Mouse (Mus musculus) midbrain, embryonic 11.5 days (tissue): ENCODE results near the gene Znrf3. TPM values are rescaled to one million over a fixed set of nuclear protein-coding genes. Genes with fewer than 3 reads are reported as not detected.

Experiments used
- ATAC-seq: fragments of 200-750 bp; cut with Nextera tagmentation; 2 replicates; pipeline ENCODE4 v1.8.0; 2017; ENCODE audit warnings: moderate TSS enrichment, moderate library complexity; ENCODE audit not compliant: low FRiP score
- DNase-seq: peaks from one replicate; pipeline ENCODE4 v3.0.0; 2015; ENCODE audit warnings: low spot score; ENCODE audit errors: missing footprints
- H3K27ac ChIP-seq: fragments of 300-500 bp; sonication (generic); 2 replicates; pipeline ENCODE4 v1.5.1; 2014; ENCODE audit warnings: low read depth, low read length
- H3K27me3 ChIP-seq: fragments of 300-500 bp; sonication (generic); 2 replicates; pipeline ENCODE4 v1.6.1; 2014; ENCODE audit warnings: mild to moderate bottlenecking, low read length, moderate library complexity, mixed read lengths; ENCODE audit not compliant: control insufficient read depth, insufficient read depth
- H3K36me3 ChIP-seq: fragments of 300-500 bp; sonication (generic); 2 replicates; pipeline ENCODE4 v1.6.1; 2014; ENCODE audit warnings: mild to moderate bottlenecking, low read length, moderate library complexity, mixed read lengths; ENCODE audit not compliant: control insufficient read depth, insufficient read depth
- H3K4me1 ChIP-seq: fragments of 300-500 bp; sonication (generic); 2 replicates; pipeline ENCODE4 v1.6.1; 2014; ENCODE audit warnings: low read length; ENCODE audit not compliant: control insufficient read depth, insufficient read depth
- H3K4me2 ChIP-seq: fragments of 300-500 bp; sonication (generic); 2 replicates; pipeline ENCODE4 v1.6.1; 2014; ENCODE audit warnings: mild to moderate bottlenecking, moderate library complexity
- H3K4me3 ChIP-seq: fragments of 300-500 bp; sonication (generic); 2 replicates; pipeline ENCODE4 v1.5.1; 2014; ENCODE audit warnings: low read depth, low read length
- H3K9ac ChIP-seq: fragments of 300-500 bp; sonication (generic); 2 replicates; pipeline ENCODE4 v1.6.1; 2014; ENCODE audit warnings: low read length
- H3K9me3 ChIP-seq: fragments of 300-500 bp; sonication (generic); 2 replicates; pipeline ENCODE4 v1.6.1; 2016; ENCODE audit warnings: low read length; ENCODE audit not compliant: control insufficient read depth
- WGBS: fragments of 180-500 bp; shearing (Covaris S2); extraction: QIAGEN DNeasy Blood & Tissue Kit; methylation state at CpG from one replicate; pipeline ENCODE4 v1.1.7; 2014; 5-methylcytosine and 5-hydroxymethylcytosine counted together
- polyA plus RNA-seq: library from polyadenylated mRNA; unstranded; fragments of >200 nt; fragmentation: Nextera tagmentation; extraction: Ambion mirVana; gene quantifications from 2 replicates; pipeline ENCODE4 v1.2.1, GENCODE M21; 2014

Gene Znrf3
- polyA plus RNA-seq, 1 experiment from 2014 or later = 10.4 TPM

- no peak overlapping the region for H3K4me3 ChIP-seq
- no peaks in the 10 kb centered on the region for H3K27me3 ChIP-seq
- no peaks in the 10 kb centered on the region for H3K9me3 ChIP-seq
- no peaks in the 10 kb centered on the region for H3K36me3 ChIP-seq
- WGBS = 94% methylated on average over 4 of the region's 4 CpGs
- no peak overlapping the region for H3K27ac ChIP-seq
- no peaks in the 10 kb centered on the region; the same call in 1 of the 2 replicates for H3K4me1 ChIP-seq
- ATAC-seq = no peak
- DNase-seq = no peak
- no peak overlapping the region for H3K4me2 ChIP-seq
- H3K9ac ChIP-seq = no peak overlapping the region
Measured at GRCm38 (mm10) chr11:5429396-5430190, 15.1 kb downstream of the Znrf3 start.

GRCm38 (mm10) chr11:5427251-5427650, 17.4 kb downstream of the Znrf3 start:
- ATAC-seq (no peak), DNase-seq (no peak)
- no peaks in the 10 kb centered on the region; the same call in 1 of the 2 replicates for H3K4me1 ChIP-seq
- H3K4me3 ChIP-seq = no peak overlapping the region
- H3K9me3 ChIP-seq = no peaks in the 10 kb centered on the region
- H3K9ac ChIP-seq = no peak overlapping the region
- no peak overlapping the region for H3K27ac ChIP-seq
- no peak overlapping the region for H3K4me2 ChIP-seq
- WGBS = 84% methylated on average over 3 of the region's 3 CpGs
- H3K36me3 ChIP-seq = no peaks in the 10 kb centered on the region
- no peaks in the 10 kb centered on the region for H3K27me3 ChIP-seq

- Histone ChIP-seq H3K27me3 (no peaks in the 10 kb centered on the region), H3K4me1 (no peaks in the 10 kb centered on the region), H3K4me2 (no peak overlapping the region), H3K9ac (no peak overlapping the region), H3K36me3 (no peaks in the 10 kb centered on the region), H3K27ac (no peak overlapping the region), H3K9me3 (no peaks in the 10 kb centered on the region), H3K4me3 (no peak overlapping the region)
- 94% methylated on average over 2 of the region's 2 CpGs for WGBS
- ATAC-seq = no peak
- DNase-seq = no peak
Measured at GRCm38 (mm10) chr11:5426317-5426716, 18.3 kb downstream of the Znrf3 start.

GRCm38 (mm10) chr11:5425106-5425505, 19.5 kb downstream of the Znrf3 start:
- 59% methylated on average over 2 of the region's 2 CpGs for whole genome bisulfite sequencing
- no peaks in the 10 kb centered on the region for H3K36me3 ChIP-seq
- no peak for ATAC-seq
- H3K4me1 ChIP-seq = no peaks in the 10 kb centered on the region
- no peak overlapping the region for H3K27ac ChIP-seq
- DNase-seq = no peak
- H3K27me3 ChIP-seq = no peaks in the 10 kb centered on the region
- H3K4me3 ChIP-seq = no peak overlapping the region
- H3K9ac ChIP-seq = no peak overlapping the region
- H3K9me3 ChIP-seq = no peaks in the 10 kb centered on the region
- no peak overlapping the region for H3K4me2 ChIP-seq

GRCm38 (mm10) chr11:5424185-5424584, 20.5 kb downstream of the Znrf3 start:
- H3K9me3 ChIP-seq = no peaks in the 10 kb centered on the region

GRCm38 (mm10) chr11:5423000-5423399, 21.6 kb downstream of the Znrf3 start:
- no peak overlapping the region for H3K27ac ChIP-seq
- DNase-seq (no peak), ATAC-seq (no peak)
- no peak overlapping the region for H3K4me2 ChIP-seq
- no peaks in the 10 kb centered on the region for H3K27me3 ChIP-seq
- no peak overlapping the region for H3K4me3 ChIP-seq
- H3K36me3 ChIP-seq = no peaks in the 10 kb centered on the region
- H3K9me3 ChIP-seq = no peaks in the 10 kb centered on the region
- no peaks in the 10 kb centered on the region for H3K4me1 ChIP-seq
- H3K9ac ChIP-seq = no peak overlapping the region

More at GRCm38 (mm10) chr11:5424185-5424584, 20.5 kb downstream of the Znrf3 start:
- no peak overlapping the region for H3K9ac ChIP-seq
- no peak for DNase-seq
- no peak for ATAC-seq
- 82% methylated on average over 4 of the region's 4 CpGs for WGBS
- no peak overlapping the region for H3K27ac ChIP-seq
- no peaks in the 10 kb centered on the region for H3K4me1 ChIP-seq
- no peak overlapping the region for H3K4me2 ChIP-seq
- H3K27me3 ChIP-seq = no peaks in the 10 kb centered on the region
- H3K4me3 ChIP-seq = no peak overlapping the region
- H3K36me3 ChIP-seq = no peaks in the 10 kb centered on the region

GRCm38 (mm10) chr11:5422252-5422636, 22.4 kb downstream of the Znrf3 start:
- ATAC-seq (no peak), DNase-seq (no peak)
- Histone ChIP-seq H3K27me3 (no peaks in the 10 kb centered on the region), H3K9me3 (no peaks in the 10 kb centered on the region), H3K4me2 (no peak overlapping the region), H3K27ac (no peak overlapping the region), H3K9ac (no peak overlapping the region), H3K4me3 (no peak overlapping the region), H3K4me1 (no peaks in the 10 kb centered on the region), H3K36me3 (no peaks in the 10 kb centered on the region)
- WGBS = 70% methylated on average over 1 of the region's 1 CpGs

GRCm38 (mm10) chr11:5421506-5422251, 23.0 kb downstream of the Znrf3 start:
- Histone ChIP-seq H3K4me1 (peaks cover 5% of the 10 kb centered on the region; the same call in 1 of the 2 replicates), H3K27ac (no peak overlapping the region), H3K9me3 (no peaks in the 10 kb centered on the region), H3K36me3 (no peaks in the 10 kb centered on the region), H3K9ac (no peak overlapping the region), H3K4me2 (no peak overlapping the region), H3K4me3 (no peak overlapping the region), H3K27me3 (no peaks in the 10 kb centered on the region)
- WGBS = 59% methylated on average over 4 of the region's 4 CpGs
- DNase-seq (no peak), ATAC-seq (no peak)
